Mouse (Mus musculus) heart, embryonic 11.5 days (tissue): ENCODE measurements around the gene Eea1. TPM values are rescaled to one million over a fixed set of nuclear protein-coding genes. Genes with fewer than 3 reads are reported as not detected.
A peak's percentile ranks its signal among the peaks of the same experiment; 100 is the strongest.

ENCODE experiments used
- ATAC-seq: fragments of 200-750 bp; cut with Nextera tagmentation; replicated peaks from 2 replicates; pipeline ENCODE4 v1.8.0; 2017; ENCODE audit warnings: moderate library complexity; ENCODE audit not compliant: insufficient number of reproducible peaks, low FRiP score, low TSS enrichment
- H3K27ac ChIP-seq: fragments of 300-500 bp; sonication (generic); 2 replicates; pipeline ENCODE4 v1.5.1; 2014; ENCODE audit warnings: mild to moderate bottlenecking, low read depth, low read length
- H3K27me3 ChIP-seq: fragments of 300-500 bp; sonication (generic); 2 replicates; pipeline ENCODE4 v1.6.1; 2014; ENCODE audit warnings: mild to moderate bottlenecking, low read length, mixed read lengths; ENCODE audit not compliant: control insufficient read depth, insufficient read depth
- H3K36me3 ChIP-seq: fragments of 300-500 bp; sonication (generic); 2 replicates; pipeline ENCODE4 v1.6.1; 2014; ENCODE audit warnings: mild to moderate bottlenecking, low read length, moderate library complexity, mixed read lengths; ENCODE audit not compliant: control insufficient read depth, insufficient read depth
- H3K4me1 ChIP-seq: fragments of 300-500 bp; sonication (generic); 2 replicates; pipeline ENCODE4 v1.6.1; 2014; ENCODE audit warnings: low read length; ENCODE audit not compliant: control insufficient read depth, insufficient read depth
- H3K4me2 ChIP-seq: fragments of 300-500 bp; sonication (generic); 2 replicates; pipeline ENCODE4 v1.6.1; 2014; ENCODE audit warnings: mild to moderate bottlenecking, moderate library complexity
- H3K4me3 ChIP-seq: fragments of 300-500 bp; sonication (generic); 2 replicates; pipeline ENCODE4 v1.5.1; 2014; ENCODE audit warnings: low read depth, low read length
- H3K9ac ChIP-seq: fragments of 300-500 bp; sonication (generic); 2 replicates; pipeline ENCODE4 v1.6.1; 2014; ENCODE audit warnings: mild to moderate bottlenecking, low read depth, low read length, moderate library complexity
- H3K9me3 ChIP-seq: fragments of 300-500 bp; sonication (generic); replicated peaks from 2 replicates; pipeline ENCODE4 v1.6.1; 2016; ENCODE audit warnings: low read length; ENCODE audit not compliant: control insufficient read depth
- WGBS: fragments of 180-500 bp; shearing (Covaris S2); extraction: QIAGEN DNeasy Blood & Tissue Kit; methylation state at CpG from one replicate; pipeline ENCODE4 v1.1.7; 2014; ENCODE audit not compliant: insufficient replicate concordance; 5-methylcytosine and 5-hydroxymethylcytosine counted together
- polyA plus RNA-seq: library from polyadenylated mRNA; unstranded; fragments of >200 nt; fragmentation: Nextera tagmentation; extraction: Ambion mirVana; gene quantifications from 2 replicates; pipeline ENCODE4 v1.2.1, GENCODE M21; 2014

Eea1 gene
- polyA plus RNA-seq, 1 experiment from 2014 or later = 21.5 TPM

DNA sequence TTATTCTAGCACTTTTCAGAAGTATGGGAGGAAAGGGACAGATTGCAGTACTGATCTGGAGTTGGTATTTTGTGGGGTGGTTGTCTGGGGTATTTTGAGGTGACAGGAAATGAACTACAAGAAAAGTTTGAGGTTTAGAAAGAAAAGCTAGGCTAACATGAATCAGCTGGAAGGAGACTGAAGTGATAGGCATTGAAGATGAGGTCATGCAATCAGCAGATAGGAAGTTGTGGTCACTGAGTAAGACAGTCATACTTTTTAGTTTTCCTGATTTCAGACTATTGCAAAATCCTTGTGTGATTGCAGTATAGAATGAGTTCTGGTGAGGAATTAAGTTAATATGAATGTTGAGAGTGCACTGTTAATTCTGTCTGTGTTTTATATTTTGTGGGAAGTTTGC lies 75.3 kb downstream of the Eea1 start:
- no peak for ATAC-seq
- Histone ChIP-seq H3K4me3 (no peak overlapping the region), H3K9ac (no peak overlapping the region), H3K9me3 (no peaks in the 10 kb centered on the region), H3K27me3 (no peaks in the 10 kb centered on the region), H3K4me1 (no peaks in the 10 kb centered on the region), H3K27ac (no peak overlapping the region), H3K36me3 (peaks cover 8% of the 10 kb centered on the region), H3K4me2 (no peak overlapping the region)

- no peaks in the 10 kb centered on the region for H3K9me3 ChIP-seq
- ATAC-seq = no peak
- H3K4me3 ChIP-seq = no peak overlapping the region
- peaks cover 3% of the 10 kb centered on the region for H3K36me3 ChIP-seq
- H3K9ac ChIP-seq = no peak overlapping the region
- WGBS = 88% methylated on average over 2 of the region's 2 CpGs
- H3K27ac ChIP-seq = no peak overlapping the region
- H3K4me1 ChIP-seq = no peaks in the 10 kb centered on the region
- H3K27me3 ChIP-seq = no peaks in the 10 kb centered on the region
- no peak overlapping the region for H3K4me2 ChIP-seq
Observed at GRCm38 (mm10) chr10:96017418-96017817, 77.0 kb downstream of the Eea1 start.

DNA sequence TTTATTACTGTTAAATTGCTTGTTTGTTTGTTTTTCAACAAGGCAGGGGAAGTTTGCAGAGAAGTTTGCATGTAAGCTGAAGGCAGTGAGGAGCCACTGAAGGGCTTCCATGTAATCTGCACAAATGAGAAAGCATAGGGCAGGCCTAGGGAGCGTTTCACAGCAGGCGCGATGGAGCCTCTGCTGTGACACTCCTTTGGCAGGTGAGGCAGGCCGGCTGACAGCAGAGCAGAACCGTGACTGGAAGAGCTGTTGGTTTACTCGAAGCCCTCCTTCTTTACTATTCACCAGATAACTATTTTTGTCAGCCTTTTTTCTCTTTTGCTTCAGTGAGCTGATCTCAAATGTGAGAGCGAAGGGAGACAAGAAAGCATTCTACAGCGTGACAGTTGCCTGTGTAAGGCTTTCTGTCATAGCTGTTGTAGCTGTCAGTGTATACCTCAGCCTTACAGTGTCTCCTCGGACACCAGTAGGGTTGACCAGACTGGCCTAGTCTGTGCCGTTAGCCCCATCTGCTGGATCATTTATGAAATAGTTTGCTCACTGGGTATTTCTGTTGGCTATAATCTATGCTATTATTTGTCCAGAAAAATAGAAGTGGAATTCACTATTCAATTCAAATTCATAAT lies 93.0 kb downstream of the Eea1 start:
- no peak overlapping the region for H3K9ac ChIP-seq
- H3K36me3 ChIP-seq = peaks cover 2% of the 10 kb centered on the region; the same call in 1 of the 2 replicates
- 38% methylated on average over 10 of the region's 10 CpGs for WGBS
- no peaks in the 10 kb centered on the region for H3K4me1 ChIP-seq
- no peak overlapping the region for H3K4me2 ChIP-seq
- no peaks in the 10 kb centered on the region for H3K27me3 ChIP-seq
- ATAC-seq = no peak
- no peak overlapping the region for H3K4me3 ChIP-seq
- no peak overlapping the region for H3K27ac ChIP-seq
- no peaks in the 10 kb centered on the region for H3K9me3 ChIP-seq

DNA sequence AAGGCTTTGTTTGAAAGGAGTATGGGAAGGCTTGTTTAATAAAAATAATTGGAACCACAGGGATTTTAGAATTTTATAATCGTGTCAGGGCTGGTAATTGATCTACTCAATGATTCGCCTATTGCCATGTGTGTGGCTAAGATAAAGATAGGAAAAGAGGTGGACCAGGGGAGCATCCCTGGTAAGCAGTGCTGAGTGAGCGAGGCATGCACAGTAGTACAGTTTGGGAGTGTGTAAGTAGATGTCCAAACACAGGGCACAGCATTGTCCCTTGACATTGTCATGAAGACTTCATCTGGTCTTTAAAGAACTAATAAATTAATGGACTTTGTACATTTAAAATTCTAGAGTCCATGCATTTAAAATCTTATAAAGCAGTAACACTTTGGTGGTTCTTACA lies 93.7 kb downstream of the Eea1 start:
- ATAC-seq = no peak
- Histone ChIP-seq H3K4me2 (no peak overlapping the region), H3K9me3 (no peaks in the 10 kb centered on the region), H3K27ac (no peak overlapping the region), H3K4me3 (no peak overlapping the region), H3K4me1 (no peaks in the 10 kb centered on the region), H3K36me3 (peaks cover 6% of the 10 kb centered on the region; the same call in 1 of the 2 replicates), H3K9ac (no peak overlapping the region), H3K27me3 (no peaks in the 10 kb centered on the region)
- WGBS = 70% methylated on average over 3 of the region's 3 CpGs

- Histone ChIP-seq H3K4me2 (no peak overlapping the region), H3K9me3 (no peaks in the 10 kb centered on the region), H3K4me3 (no peak overlapping the region), H3K27me3 (no peaks in the 10 kb centered on the region), H3K27ac (no peak overlapping the region), H3K4me1 (no peaks in the 10 kb centered on the region), H3K36me3 (peaks cover 6% of the 10 kb centered on the region; the same call in 1 of the 2 replicates), H3K9ac (no peak overlapping the region)
- ATAC-seq = no peak
Observed at GRCm38 (mm10) chr10:96035951-96036350, 95.5 kb downstream of the Eea1 start.

DNA sequence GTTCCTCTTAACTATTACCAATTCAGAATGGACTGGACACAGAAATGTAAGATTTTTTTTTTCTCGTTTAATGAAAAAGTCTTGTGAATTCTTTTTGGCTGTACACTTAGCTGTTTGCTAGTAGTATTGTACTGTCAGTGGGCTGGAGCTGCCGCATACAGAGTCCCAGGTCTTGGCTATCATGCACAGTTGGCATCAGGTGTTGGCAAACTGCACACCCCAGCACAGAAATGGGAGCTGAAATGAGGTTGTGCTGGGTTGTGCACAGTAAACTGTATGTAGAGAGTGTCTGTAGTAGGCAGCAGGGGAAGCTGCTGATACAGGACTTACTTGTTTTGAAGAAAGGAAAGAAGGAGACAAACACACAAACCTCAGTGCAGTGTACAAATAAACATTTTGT lies 103.8 kb downstream of the Eea1 start:
- H3K27ac ChIP-seq = no peak overlapping the region
- 87% methylated on average over 2 of the region's 2 CpGs for WGBS
- ATAC-seq = no peak
- H3K27me3 ChIP-seq = no peaks in the 10 kb centered on the region
- H3K4me3 ChIP-seq = no peak overlapping the region
- H3K36me3 ChIP-seq = peaks cover 4% of the 10 kb centered on the region
- no peaks in the 10 kb centered on the region for H3K9me3 ChIP-seq
- H3K9ac ChIP-seq = no peak overlapping the region
- H3K4me1 ChIP-seq = peaks cover 15% of the 10 kb centered on the region
- H3K4me2 ChIP-seq = no peak overlapping the region

DNA sequence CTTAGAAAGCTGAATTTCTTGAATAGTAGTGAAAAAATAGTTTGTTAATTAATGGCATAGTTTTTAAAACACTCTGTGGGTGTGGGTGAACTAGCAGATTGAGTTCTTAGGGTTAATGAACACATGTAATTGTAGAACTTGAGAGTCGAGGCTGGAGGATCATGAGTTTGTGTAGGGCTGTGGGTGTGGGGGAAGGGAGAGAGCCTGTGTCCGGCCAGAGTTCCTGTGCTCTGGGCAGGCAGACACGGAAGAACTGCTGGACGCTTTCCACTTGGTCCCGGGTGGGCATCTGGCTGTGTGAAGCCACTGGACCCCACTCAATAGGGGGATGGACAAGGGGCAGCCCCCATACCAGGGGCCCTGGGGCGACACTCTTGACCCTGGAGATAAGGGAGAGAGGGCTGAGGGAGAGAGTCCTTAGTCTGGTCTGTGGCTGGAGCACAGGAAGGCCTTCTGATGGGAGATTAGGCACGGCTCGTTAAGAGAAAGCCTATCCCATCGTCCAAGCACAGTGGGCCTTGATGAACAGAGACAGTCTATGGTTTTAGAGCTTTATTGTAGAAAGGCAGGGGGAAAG lies 107.6 kb downstream of the Eea1 start:
- H3K27ac ChIP-seq = peak overlapping the region; percentile 90
- H3K36me3 ChIP-seq = no peaks in the 10 kb centered on the region; the same call in 1 of the 2 replicates
- no peak overlapping the region for H3K9ac ChIP-seq
- peak; percentile 68 for ATAC-seq
- H3K9me3 ChIP-seq = no peaks in the 10 kb centered on the region
- H3K4me3 ChIP-seq = no peak overlapping the region
- H3K27me3 ChIP-seq = no peaks in the 10 kb centered on the region
- H3K4me1 ChIP-seq = peaks cover 18% of the 10 kb centered on the region
- peak overlapping the region; percentile 47 for H3K4me2 ChIP-seq
- WGBS = 10% methylated on average over 9 of the region's 9 CpGs

GRCm38 (mm10) chr10:96048550-96048949 lies 108.1 kb downstream of the Eea1 start:
- peak; percentile 57 for ATAC-seq
- Histone ChIP-seq H3K9ac (no peak overlapping the region), H3K9me3 (no peaks in the 10 kb centered on the region), H3K27ac (peak overlapping the region; percentile 90), H3K27me3 (no peaks in the 10 kb centered on the region), H3K4me1 (peaks cover 18% of the 10 kb centered on the region), H3K4me3 (no peak overlapping the region), H3K36me3 (no peaks in the 10 kb centered on the region), H3K4me2 (peak overlapping the region; percentile 47)
- WGBS = 49% methylated on average over 3 of the region's 3 CpGs

DNA sequence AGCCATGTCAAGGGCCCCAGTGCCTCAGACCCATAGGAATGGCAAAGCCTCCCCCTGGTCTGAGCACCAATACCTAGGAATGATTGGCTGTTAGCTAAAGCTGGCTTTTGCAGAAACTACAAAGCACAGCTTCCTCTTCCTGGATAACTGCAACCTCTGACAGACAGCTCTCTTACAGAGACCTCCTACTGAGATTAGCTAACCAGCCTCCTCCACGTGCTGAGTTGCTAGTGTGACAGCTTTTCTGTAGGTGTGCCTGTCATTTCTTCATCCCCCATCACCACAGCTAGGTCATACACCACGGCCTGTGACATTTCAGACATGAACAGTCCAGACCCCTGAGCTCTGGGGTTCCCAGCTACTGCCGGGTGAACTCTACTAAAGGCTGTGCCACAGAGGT lies 126.9 kb downstream of the Eea1 start:
- Histone ChIP-seq H3K9me3 (no peaks in the 10 kb centered on the region), H3K4me1 (no peaks in the 10 kb centered on the region), H3K36me3 (no peaks in the 10 kb centered on the region), H3K27ac (no peak overlapping the region), H3K4me3 (no peak overlapping the region), H3K27me3 (no peaks in the 10 kb centered on the region), H3K4me2 (no peak overlapping the region), H3K9ac (no peak overlapping the region)
- 29% methylated on average over 3 of the region's 3 CpGs for WGBS
- no peak for ATAC-seq
